Mouse (Mus musculus) left cerebral cortex, adult 9 months (tissue): ENCODE measurements around the gene Pnck.

ENCODE experiments used
- DNase-seq, 2 experiments: peaks; one replicate each; pipeline ENCODE4 v3.0.0; 2022; ENCODE audit warnings: low spot score in 2 of 2

The Pnck gene

GRCm38 (mm10) chrX:73639901-73640469, 19.9 kb downstream of the Pnck start:
- DNase-seq: no peak

- no peak for DNase-seq
These were observed 20.7 kb downstream of the Pnck start, which contains the start of gene Dusp9 for GRCm38 (mm10) chrX:73639255-73639675. Gene Dusp9 (plus strand): TSS chrX:73639419.

GRCm38 (mm10) chrX:73637415-73637814, 22.5 kb downstream of the Pnck start:
- no peak for DNase-seq

- DNase-seq: no peak
These were observed 24.5 kb downstream of the Pnck start for GRCm38 (mm10) chrX:73635425-73635824.

GRCm38 (mm10) chrX:73626981-73627380, 32.9 kb downstream of the Pnck start:
- no peak for DNase-seq

- no peak for DNase-seq
These were observed 40.0 kb downstream of the Pnck start for GRCm38 (mm10) chrX:73619890-73620289.

GRCm38 (mm10) chrX:73619401-73619800, 40.5 kb downstream of the Pnck start:
- DNase-seq: no peak

- DNase-seq: no peak
These were observed 44.0 kb downstream of the Pnck start for GRCm38 (mm10) chrX:73615876-73616275.

- DNase-seq: no peak
These were observed 46.3 kb downstream of the Pnck start for GRCm38 (mm10) chrX:73613665-73614064.
